ENCODE assay signal across 10 mouse cellular contexts in genomic region chr19:44914481-44915249, GRCm38 (mm10). TPM values are rescaled to one million over a fixed set of nuclear protein-coding genes. Genes with fewer than 3 reads are reported as not detected.
DNase-seq lines count a peak whose midpoint lies in the region; ATAC-seq and TF ChIP-seq lines count a peak whose summit lies in the region.
"Had no signal": no experiment of that assay in that cellular context is flagged by ENCODE, and none has a peak within 500 bp of the region (broad histone marks: within the 10 kb centered on the region; RNA-seq: fewer than 3 reads in every experiment).

No protein-coding gene starts in this region.

- H3K79me2 ChIP-seq in heart, adult 2 months (replicated peaks; ENCODE audit: control insufficient read depth, insufficient read depth, low read length) = no peaks in the 10 kb centered on the region

- no peak for ATAC-seq in midbrain, embryonic 16.5 days
- no peak for ATAC-seq in midbrain, embryonic 11.5 days (ENCODE audit: low FRiP score)
- peak; percentile 71; the same call in 1 of the 2 replicates for ATAC-seq in intestine, embryonic 14.5 days (replicated peaks; ENCODE audit: low FRiP score, low TSS enrichment, low read depth)
- peak; percentile 79; the same call in 1 of the 2 replicates for ATAC-seq in stomach, embryonic 16.5 days (ENCODE audit: insufficient read depth, low FRiP score)
- ATAC-seq: midbrain, embryonic 13.5 days had no signal

- H3K27ac ChIP-seq in heart, adult 2 months = peak overlapping the region; percentile 12; the same call in 1 of the 2 replicates
- peak overlapping the region; percentile 61 for H3K27ac ChIP-seq in midbrain, embryonic 16.5 days (ENCODE audit: low read length)
- H3K27ac ChIP-seq in midbrain, embryonic 11.5 days (ENCODE audit: low read depth, low read length) = no peak overlapping the region
- H3K27ac ChIP-seq in intestine, embryonic 14.5 days (ENCODE audit: low read depth) = peak overlapping the region; percentile 82
- peak overlapping the region; percentile 73 for H3K27ac ChIP-seq in stomach, embryonic 16.5 days (ENCODE audit: low read length)
- H3K27ac ChIP-seq in left cerebral cortex, adult 2 months = no peak overlapping the region; the same call in 1 of the 2 replicates
- H3K27ac ChIP-seq: midbrain, embryonic 13.5 days had no signal

- intact Hi-C loops in heart, adult 2 months (cut with DNase I) = no loop called here
- intact Hi-C loops in heart, postnatal 36 days (cut with DNase I) = no loop called here
- intact Hi-C loops in left cerebral cortex, adult 2 months (cut with DNase I) = no loop called here

- no peaks in the 10 kb centered on the region for H3K27me3 ChIP-seq in heart, adult 2 months (ENCODE audit: control insufficient read depth, insufficient read depth, low read length)
- no peaks in the 10 kb centered on the region for H3K27me3 ChIP-seq in midbrain, embryonic 16.5 days (ENCODE audit: control insufficient read depth, insufficient read depth, low read depth, low read length)
- no peaks in the 10 kb centered on the region for H3K27me3 ChIP-seq in midbrain, embryonic 11.5 days (ENCODE audit: control insufficient read depth, insufficient read depth, low read length)
- H3K27me3 ChIP-seq in intestine, embryonic 14.5 days (replicated peaks; ENCODE audit: control insufficient read depth, insufficient read depth, low read length) = no peaks in the 10 kb centered on the region
- H3K27me3 ChIP-seq in stomach, embryonic 16.5 days (ENCODE audit: control insufficient read depth, insufficient read depth, low read length) = no peaks in the 10 kb centered on the region

- no peak for TF ChIP-seq EP300 in heart, adult 2 months (IDR thresholded peaks at IDR 0.05; ENCODE audit: insufficient read depth, low read depth, low read length)

- WGBS in heart, adult 2 months = 43% methylated on average over 10 of the region's 10 CpGs
- WGBS in midbrain, embryonic 16.5 days = 51% methylated on average over 10 of the region's 10 CpGs
- WGBS in midbrain, embryonic 11.5 days = 50% methylated on average over 10 of the region's 10 CpGs
- 25% methylated on average over 10 of the region's 10 CpGs for WGBS in intestine, embryonic 14.5 days
- 31% methylated on average over 10 of the region's 10 CpGs for WGBS in stomach, embryonic 16.5 days

- H3K4me2 ChIP-seq in midbrain, embryonic 16.5 days (ENCODE audit: low read length) = no peak overlapping the region
- no peak overlapping the region for H3K4me2 ChIP-seq in midbrain, embryonic 11.5 days
- peak overlapping the region; percentile 6; the same call in 1 of the 2 replicates for H3K4me2 ChIP-seq in intestine, embryonic 14.5 days (ENCODE audit: low read length)
- H3K4me2 ChIP-seq in stomach, embryonic 16.5 days (ENCODE audit: low read depth, low read length) = 0 out of 2 replicates have a peak overlapping the region, but pooled peaks have one; percentile 3
- H3K4me2 ChIP-seq: midbrain, embryonic 13.5 days had no signal

- H3K9ac ChIP-seq in heart, adult 2 months (ENCODE audit: low read depth, low read length) = no peak overlapping the region
- H3K9ac ChIP-seq in midbrain, embryonic 16.5 days (ENCODE audit: low read depth, low read length) = no peak overlapping the region
- no peak overlapping the region for H3K9ac ChIP-seq in midbrain, embryonic 11.5 days (ENCODE audit: low read length)
- no peak overlapping the region for H3K9ac ChIP-seq in intestine, embryonic 14.5 days (ENCODE audit: low read length)
- peak overlapping the region; percentile 51 for H3K9ac ChIP-seq in stomach, embryonic 16.5 days (ENCODE audit: low read length)
- H3K9ac ChIP-seq: midbrain, embryonic 13.5 days had no signal

- no peak overlapping the region for H3K4me3 ChIP-seq in heart, adult 2 months
- H3K4me3 ChIP-seq in midbrain, embryonic 16.5 days (ENCODE audit: low read depth, low read length) = no peak overlapping the region
- no peak overlapping the region for H3K4me3 ChIP-seq in midbrain, embryonic 11.5 days (ENCODE audit: low read depth, low read length)
- no peak overlapping the region for H3K4me3 ChIP-seq in intestine, embryonic 14.5 days (ENCODE audit: low read depth, low read length)
- H3K4me3 ChIP-seq in stomach, embryonic 16.5 days (replicated peaks; ENCODE audit: low read length) = no peak overlapping the region
- H3K4me3 ChIP-seq in left cerebral cortex, adult 2 months = no peak overlapping the region
- H3K4me3 ChIP-seq: midbrain, embryonic 13.5 days had no signal

- no peak for DNase-seq in heart, adult 2 months
- DNase-seq in heart, postnatal 36 days = no peak
- DNase-seq in midbrain, embryonic 11.5 days (ENCODE audit: low spot score, missing footprints) = no peak
- peak; percentile 75 for DNase-seq in intestine, embryonic 14.5 days (ENCODE audit: low spot score)
- no peak for DNase-seq in left cerebral cortex, adult 2 months (ENCODE audit: extremely low spot score in 1 of 2, low spot score in 2 of 2)
- no peak for DNase-seq in cerebellum, adult 9-11 months
- DNase-seq: lung, adult 18-20 months had no signal

- TF ChIP-seq CTCF in heart, adult 2 months (IDR thresholded peaks at IDR 0.05) = no peak
- TF ChIP-seq CTCF in left cerebral cortex, adult 2 months (IDR thresholded peaks at IDR 0.05) = no peak

- H3K4me1 ChIP-seq in heart, adult 2 months (ENCODE audit: control insufficient read depth, insufficient read depth, low read length) = no peaks in the 10 kb centered on the region; the same call in none of the 2 replicates
- peaks cover 2% of the 10 kb centered on the region; the same call in 1 of the 2 replicates for H3K4me1 ChIP-seq in midbrain, embryonic 16.5 days (ENCODE audit: control insufficient read depth, insufficient read depth, low read length)
- no peaks in the 10 kb centered on the region for H3K4me1 ChIP-seq in midbrain, embryonic 11.5 days (ENCODE audit: control insufficient read depth, insufficient read depth, low read length)
- H3K4me1 ChIP-seq in intestine, embryonic 14.5 days (replicated peaks; ENCODE audit: control insufficient read depth, insufficient read depth, low read length) = peaks cover 10% of the 10 kb centered on the region
- no peaks in the 10 kb centered on the region for H3K4me1 ChIP-seq in stomach, embryonic 16.5 days (ENCODE audit: control insufficient read depth, insufficient read depth, low read length)

- H3K9me3 ChIP-seq in midbrain, embryonic 16.5 days (replicated peaks; ENCODE audit: control insufficient read depth, low read length, poor library complexity, severe bottlenecking) = no peaks in the 10 kb centered on the region
- no peaks in the 10 kb centered on the region for H3K9me3 ChIP-seq in midbrain, embryonic 11.5 days (ENCODE audit: control insufficient read depth, low read length)
- no peaks in the 10 kb centered on the region for H3K9me3 ChIP-seq in intestine, embryonic 14.5 days (ENCODE audit: control insufficient read depth, low read length)
- no peaks in the 10 kb centered on the region for H3K9me3 ChIP-seq in stomach, embryonic 16.5 days (replicated peaks; ENCODE audit: control insufficient read depth, low read length)
- H3K9me3 ChIP-seq: midbrain, embryonic 13.5 days had no signal

- H3K36me3 ChIP-seq in heart, adult 2 months (ENCODE audit: control insufficient read depth, insufficient read depth, low read length) = no peaks in the 10 kb centered on the region
- no peaks in the 10 kb centered on the region for H3K36me3 ChIP-seq in midbrain, embryonic 16.5 days (ENCODE audit: control insufficient read depth, insufficient read depth, low read length)
- H3K36me3 ChIP-seq in midbrain, embryonic 11.5 days (ENCODE audit: control insufficient read depth, insufficient read depth, low read length) = no peaks in the 10 kb centered on the region
- no peaks in the 10 kb centered on the region for H3K36me3 ChIP-seq in intestine, embryonic 14.5 days (ENCODE audit: control insufficient read depth, insufficient read depth, low read length)
- H3K36me3 ChIP-seq in stomach, embryonic 16.5 days (ENCODE audit: control insufficient read depth, insufficient read depth, low read length) = no peaks in the 10 kb centered on the region
- H3K36me3 ChIP-seq: midbrain, embryonic 13.5 days had no signal

- no peak for TF ChIP-seq POLR2A in heart, adult 2 months (IDR thresholded peaks at IDR 0.05; ENCODE audit: insufficient read depth, low read depth, low read length)

RNA-seq across cellular contexts. Expression of gene Slf2, which starts 16.3 kb away (rescaled TPM):
- 10 to 100 TPM; 18.4 to 23.0 TPM for total RNA-seq in heart, adult 2 months (2021)
- 14.3 and 16.6 TPM in 2 replicates for polyA plus RNA-seq in heart, adult 2 months (2012; rRNA removed)
- total RNA-seq in heart, postnatal 36 days (2021) = 10 to 100 TPM; 21.4 to 23.3 TPM
- polyA plus RNA-seq in midbrain, embryonic 16.5 days (2015; fragmentation: Nextera tagmentation; extraction: Ambion mirVana) = 30.3 and 35.7 TPM in 2 replicates
- 38.7 and 44.3 TPM in 2 replicates for polyA plus RNA-seq in midbrain, embryonic 11.5 days (2014; fragmentation: Nextera tagmentation; extraction: Ambion mirVana)
- polyA plus RNA-seq in intestine, embryonic 14.5 days (2014; fragmentation: Nextera tagmentation; extraction: Ambion mirVana) = 54.1 and 60.8 TPM in 2 replicates
- polyA plus RNA-seq in stomach, embryonic 16.5 days (2015; fragmentation: Nextera tagmentation; extraction: Ambion mirVana) = 31.3 and 31.4 TPM in 2 replicates
- 10 to 100 TPM; 37.2 to 41.8 TPM for total RNA-seq in left cerebral cortex, adult 2 months (2021)

Comparison
In these comparisons a context has a peak if more than half of its experiments do, and no peak if none do; other contexts are left out.
1. H3K27ac ChIP-seq: peak in heart, adult 2 months (single experiment), midbrain, embryonic 16.5 days (single experiment), intestine, embryonic 14.5 days (single experiment) and stomach, embryonic 16.5 days (single experiment); none in midbrain, embryonic 11.5 days (single experiment) and left cerebral cortex, adult 2 months (single experiment).
2. ATAC-seq: peak in intestine, embryonic 14.5 days (single experiment) and stomach, embryonic 16.5 days (single experiment); none in midbrain, embryonic 16.5 days (single experiment) and midbrain, embryonic 11.5 days (single experiment).
3. H3K4me2 ChIP-seq: peak in intestine, embryonic 14.5 days (single experiment) and stomach, embryonic 16.5 days (single experiment); none in midbrain, embryonic 16.5 days (single experiment) and midbrain, embryonic 11.5 days (single experiment).